Mouse (Mus musculus): Measurements from ENCODE around the gene Cox4i2. TPM values are rescaled to one million over a fixed set of nuclear protein-coding genes. Genes with fewer than 3 reads are reported as not detected.

Gene Cox4i2
- polyA plus RNA-seq, 1 experiment from 2014 or later = 4.2 TPM

DNA sequence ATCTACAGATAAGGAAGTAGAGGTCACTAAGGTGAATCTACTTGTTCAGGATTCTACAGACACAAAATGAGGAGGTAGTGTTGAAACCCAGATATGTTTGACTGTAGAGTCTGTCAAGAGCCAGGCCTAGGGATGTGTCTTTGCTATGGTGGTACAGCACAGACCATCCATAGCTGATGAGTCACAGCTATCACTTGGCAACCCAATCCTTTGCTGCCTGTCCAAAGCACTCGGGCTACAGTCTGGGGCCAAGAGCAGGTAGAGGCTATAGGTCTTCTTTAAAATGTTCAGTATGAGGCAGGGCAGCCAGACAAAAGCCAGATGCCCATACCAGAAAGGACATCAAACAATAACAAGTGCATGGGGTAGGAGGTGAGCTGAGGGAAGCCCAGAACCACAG is 43.6 kb downstream of the Cox4i2 start:
- Histone ChIP-seq H3K36me3 (peaks cover 12% of the 10 kb centered on the region; the same call in 1 of the 2 replicates), H3K27me3 (ENCODE audit: low read depth, poor library complexity, severe bottlenecking) (no peaks in the 10 kb centered on the region), H3K4me3 (no peak overlapping the region), H3K27ac (replicated peaks) (no peak overlapping the region), H3K4me1 (peaks cover 9% of the 10 kb centered on the region), H3K9me3 (replicated peaks) (no peaks in the 10 kb centered on the region)
- 88% methylated on average over 1 of the region's 1 CpGs for WGBS
- no peak for DNase-seq (ENCODE audit: low spot score)

DNA sequence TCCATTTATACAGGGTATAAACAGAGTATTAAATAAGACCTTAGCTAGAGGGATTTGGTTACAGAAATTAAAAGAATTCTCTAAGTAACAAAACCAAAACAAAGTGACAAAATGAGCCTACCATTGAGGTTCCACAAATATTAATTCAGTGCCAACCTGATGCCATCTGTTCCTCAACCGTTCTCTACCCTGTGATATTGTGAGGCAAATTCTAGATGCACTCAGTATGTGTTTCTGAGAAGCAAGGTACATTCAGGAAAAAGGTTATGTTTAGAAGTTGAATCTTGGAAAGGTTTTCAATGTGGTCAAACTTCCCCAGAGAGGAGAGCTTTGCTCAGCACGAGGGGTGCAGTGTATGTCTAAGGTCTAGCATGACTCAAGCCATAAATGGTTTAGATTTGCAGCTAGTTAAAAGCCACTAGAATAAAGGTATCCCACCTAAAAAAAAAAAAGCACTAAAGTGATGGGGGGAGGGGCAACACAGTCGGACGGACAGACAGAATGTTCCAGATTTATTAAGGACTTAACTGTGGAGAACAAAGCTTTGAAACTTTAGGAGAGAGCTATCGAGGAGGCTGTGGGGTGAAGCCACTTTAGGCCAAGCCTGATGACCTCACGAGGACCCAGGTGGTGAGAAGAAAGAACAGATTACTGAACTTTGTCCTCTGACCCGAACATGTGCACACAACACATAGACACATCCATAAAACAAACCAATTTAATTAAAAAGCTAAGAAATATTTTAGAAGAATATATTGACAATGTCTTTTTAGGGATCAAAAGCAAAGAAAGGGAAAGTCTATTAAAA is 46.2 kb downstream of the Cox4i2 start:
- H3K9me3 ChIP-seq (replicated peaks) = no peaks in the 10 kb centered on the region
- H3K27me3 ChIP-seq (ENCODE audit: low read depth, poor library complexity, severe bottlenecking) = no peaks in the 10 kb centered on the region
- no peak for DNase-seq (ENCODE audit: low spot score)
- WGBS = 82% methylated on average over 7 of the region's 7 CpGs
- no peak overlapping the region for H3K27ac ChIP-seq (replicated peaks)
- H3K4me3 ChIP-seq = no peak overlapping the region
- peaks cover 18% of the 10 kb centered on the region for H3K4me1 ChIP-seq
- peaks cover 12% of the 10 kb centered on the region for H3K36me3 ChIP-seq

DNA sequence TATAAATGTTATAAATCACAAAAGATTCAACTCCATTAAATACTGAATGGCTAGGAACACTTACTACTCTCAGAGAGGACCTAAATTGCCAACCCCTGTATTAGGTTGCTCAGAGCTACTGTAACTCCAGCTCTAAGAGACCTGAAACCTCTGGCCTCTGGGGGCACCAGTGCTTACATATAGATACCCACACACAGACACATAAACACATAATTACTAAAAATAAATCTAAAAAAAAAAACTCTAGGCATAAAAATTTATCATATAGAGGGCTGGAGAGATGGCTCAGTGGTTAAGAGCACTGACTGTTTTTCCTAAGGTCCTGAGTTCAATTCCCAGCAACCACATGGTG is 46.8 kb downstream of the Cox4i2 start:
- H3K9me3 ChIP-seq (replicated peaks) = no peaks in the 10 kb centered on the region
- no peak overlapping the region for H3K27ac ChIP-seq (replicated peaks)
- no peak for DNase-seq (ENCODE audit: low spot score)
- H3K27me3 ChIP-seq (ENCODE audit: low read depth, poor library complexity, severe bottlenecking) = no peaks in the 10 kb centered on the region
- H3K4me3 ChIP-seq = no peak overlapping the region
- peaks cover 24% of the 10 kb centered on the region for H3K4me1 ChIP-seq
- H3K36me3 ChIP-seq = peaks cover 12% of the 10 kb centered on the region

DNA sequence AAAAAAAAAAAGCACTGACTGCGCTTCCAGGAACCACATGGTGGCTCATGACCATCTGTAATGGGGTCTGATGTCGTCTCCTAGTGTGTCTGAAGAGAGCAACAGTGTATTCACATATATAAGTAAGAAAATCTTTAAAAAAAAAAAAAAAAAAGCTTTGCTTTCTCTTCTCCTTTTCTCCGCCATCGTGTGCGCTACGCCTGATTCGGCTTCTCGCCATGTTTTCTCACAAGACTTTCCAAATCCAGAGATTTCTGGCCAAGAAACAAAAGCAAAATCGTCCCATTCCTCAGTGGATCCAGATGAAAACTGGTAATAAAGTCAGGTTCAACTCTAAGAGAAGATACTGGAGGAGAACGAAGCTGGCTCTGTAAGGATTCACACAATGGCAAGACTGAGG is 48.3 kb downstream of the Cox4i2 start:
- H3K4me1 ChIP-seq = peaks cover 32% of the 10 kb centered on the region
- H3K27me3 ChIP-seq (ENCODE audit: low read depth, poor library complexity, severe bottlenecking) = no peaks in the 10 kb centered on the region
- H3K4me3 ChIP-seq = no peak overlapping the region
- no peak overlapping the region for H3K27ac ChIP-seq (replicated peaks)
- no peak for DNase-seq (ENCODE audit: low spot score)
- WGBS = 92% methylated on average over 10 of the region's 10 CpGs
- H3K36me3 ChIP-seq = peaks cover 16% of the 10 kb centered on the region
- H3K9me3 ChIP-seq (replicated peaks) = no peaks in the 10 kb centered on the region

DNA sequence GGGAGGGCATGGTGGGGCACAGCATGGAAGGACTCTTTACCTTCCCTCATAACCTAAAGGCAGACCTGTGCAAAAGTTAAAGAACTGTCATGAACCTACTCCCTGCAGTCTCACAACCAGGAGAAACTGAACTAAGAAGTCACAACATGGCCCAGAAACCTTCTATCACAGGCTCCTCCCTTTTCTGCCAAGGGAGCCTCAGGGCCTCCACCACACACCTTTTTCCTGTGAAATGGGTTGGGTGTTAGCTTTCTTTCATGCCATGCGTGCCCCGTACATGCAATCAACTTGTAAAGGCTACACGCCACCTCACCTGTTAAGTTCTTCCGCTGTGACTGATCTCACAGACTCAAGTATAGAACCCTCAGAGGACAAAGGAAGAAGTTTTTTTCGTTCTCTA is 49.1 kb downstream of the Cox4i2 start:
- WGBS = 83% methylated on average over 5 of the region's 5 CpGs
- no peak overlapping the region for H3K27ac ChIP-seq (replicated peaks)
- peaks cover 32% of the 10 kb centered on the region for H3K4me1 ChIP-seq
- H3K9me3 ChIP-seq (replicated peaks) = no peaks in the 10 kb centered on the region
- peaks cover 11% of the 10 kb centered on the region; the same call in 1 of the 2 replicates for H3K36me3 ChIP-seq
- H3K27me3 ChIP-seq (ENCODE audit: low read depth, poor library complexity, severe bottlenecking) = no peaks in the 10 kb centered on the region
- H3K4me3 ChIP-seq = no peak overlapping the region
- DNase-seq (ENCODE audit: low spot score) = no peak

DNA sequence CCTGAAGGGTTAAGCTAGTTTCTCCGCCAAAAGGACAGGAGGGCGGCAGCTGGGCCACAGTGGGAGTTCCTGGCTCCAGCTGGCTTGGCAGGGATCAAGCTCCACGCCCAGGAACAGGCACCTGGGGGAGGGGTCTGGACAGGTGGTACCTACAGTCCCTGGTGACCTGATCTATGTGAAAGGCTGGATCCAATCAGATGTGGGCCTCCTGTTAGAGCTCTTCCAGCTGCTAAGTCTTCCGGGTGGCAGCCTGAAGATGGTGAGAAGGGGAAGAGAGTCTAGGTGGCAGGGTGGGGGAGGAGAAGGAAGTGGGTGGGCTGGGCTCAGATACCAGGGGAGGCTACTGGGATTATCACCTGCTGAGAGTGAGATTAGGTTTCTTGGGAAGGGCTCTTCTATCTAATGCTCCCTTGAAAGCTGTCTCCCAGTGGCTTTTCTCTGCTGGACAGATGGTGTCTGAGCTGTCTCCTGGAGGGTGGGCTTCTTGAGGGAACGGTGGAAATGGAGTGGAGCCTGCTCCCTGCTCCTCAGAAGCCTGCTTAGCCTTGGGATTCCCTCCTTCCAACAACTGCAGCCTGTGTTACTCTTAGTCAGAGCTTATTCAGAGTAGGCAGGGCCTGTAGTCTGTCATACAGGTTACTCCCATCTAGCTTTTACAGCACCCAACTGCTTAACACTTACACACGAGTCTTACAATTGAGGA is 50.6 kb downstream of the Cox4i2 start:
- Histone ChIP-seq H3K27ac (replicated peaks) (peak overlapping the region; percentile 68), H3K27me3 (ENCODE audit: low read depth, poor library complexity, severe bottlenecking) (no peaks in the 10 kb centered on the region), H3K9me3 (replicated peaks) (no peaks in the 10 kb centered on the region), H3K36me3 (peaks cover 11% of the 10 kb centered on the region; the same call in 1 of the 2 replicates), H3K4me1 (peaks cover 32% of the 10 kb centered on the region), H3K4me3 (no peak overlapping the region)
- WGBS = 8% methylated on average over 6 of the region's 6 CpGs
- no peak for DNase-seq (ENCODE audit: low spot score)

DNA sequence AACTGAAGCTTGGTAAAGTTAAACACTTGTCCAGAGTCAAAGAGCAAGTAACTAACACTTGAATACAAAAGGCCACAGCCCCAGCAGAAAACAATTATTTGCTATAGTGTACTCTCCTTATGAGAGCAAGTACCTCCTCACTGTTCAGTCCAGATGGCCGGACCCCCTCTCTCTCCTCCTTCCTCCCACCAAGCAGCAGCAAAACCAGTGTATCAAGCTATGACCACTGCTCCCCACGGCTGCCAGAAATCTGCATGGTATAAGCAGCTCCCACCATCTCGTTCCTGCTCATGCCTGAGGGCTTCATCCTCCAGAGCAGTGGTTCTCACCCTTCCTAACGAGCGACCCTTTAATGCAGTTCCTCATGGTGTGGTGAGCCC is 51.1 kb downstream of the Cox4i2 start:
- H3K27ac ChIP-seq (replicated peaks) = peak overlapping the region; percentile 68; the same call in 1 of the 2 replicates

DNA sequence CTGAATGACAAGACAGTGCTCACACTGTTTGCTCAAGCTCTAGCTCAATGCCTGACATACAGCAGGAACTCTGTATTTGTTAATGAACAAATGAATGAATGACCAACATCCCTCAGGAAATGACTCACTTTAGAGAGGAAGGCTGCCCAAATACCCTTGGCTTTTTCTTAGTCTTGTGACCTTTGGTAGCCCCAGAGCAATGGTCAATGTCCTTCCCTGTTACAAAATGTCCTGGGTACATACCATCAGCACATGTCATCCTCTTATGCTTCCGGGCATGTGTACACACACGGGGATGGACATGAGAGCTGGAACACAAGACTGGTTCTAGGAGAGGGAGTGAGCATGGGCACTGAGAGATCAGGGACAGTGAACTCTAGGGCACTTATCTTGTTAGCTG is 52.1 kb downstream of the Cox4i2 start:
- Histone ChIP-seq H3K4me3 (no peak overlapping the region), H3K4me1 (peaks cover 32% of the 10 kb centered on the region), H3K36me3 (peaks cover 11% of the 10 kb centered on the region; the same call in 1 of the 2 replicates), H3K27ac (replicated peaks) (no peak overlapping the region), H3K27me3 (ENCODE audit: low read depth, poor library complexity, severe bottlenecking) (no peaks in the 10 kb centered on the region), H3K9me3 (replicated peaks) (no peaks in the 10 kb centered on the region)
- WGBS = 89% methylated on average over 2 of the region's 2 CpGs
- no peak for DNase-seq (ENCODE audit: low spot score)

More for the DNA sequence above, 51.1 kb downstream of the Cox4i2 start:
- WGBS = 56% methylated on average over 5 of the region's 5 CpGs
- no peak for DNase-seq (ENCODE audit: low spot score)
- Histone ChIP-seq H3K27me3 (ENCODE audit: low read depth, poor library complexity, severe bottlenecking) (no peaks in the 10 kb centered on the region), H3K4me1 (peaks cover 32% of the 10 kb centered on the region), H3K9me3 (replicated peaks) (no peaks in the 10 kb centered on the region), H3K4me3 (no peak overlapping the region), H3K36me3 (peaks cover 11% of the 10 kb centered on the region; the same call in 1 of the 2 replicates)

DNA sequence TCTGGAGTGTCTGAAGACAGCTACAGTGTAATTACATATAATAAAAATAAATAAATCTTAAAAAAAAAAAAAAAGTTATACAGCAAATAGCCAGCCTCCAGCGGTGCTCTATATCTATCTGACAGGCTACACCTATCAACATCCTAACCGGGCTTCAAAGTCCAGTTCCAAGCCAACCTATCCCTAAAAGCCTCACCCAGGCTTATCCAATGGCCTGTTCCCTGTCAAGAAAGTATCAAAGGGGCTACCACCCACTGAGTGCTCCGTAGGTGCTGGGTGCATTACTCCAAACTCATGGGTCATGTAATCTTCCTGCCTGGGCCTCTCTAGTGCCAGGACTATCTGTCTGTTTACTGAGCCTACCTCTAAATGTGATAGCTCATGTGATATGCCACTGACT is 54.2 kb downstream of the Cox4i2 start:
- no peak overlapping the region for H3K4me3 ChIP-seq
- peaks cover 15% of the 10 kb centered on the region for H3K36me3 ChIP-seq
- no peak for DNase-seq (ENCODE audit: low spot score)
- H3K9me3 ChIP-seq (replicated peaks) = no peaks in the 10 kb centered on the region
- H3K27ac ChIP-seq (replicated peaks) = no peak overlapping the region
- H3K4me1 ChIP-seq = peaks cover 45% of the 10 kb centered on the region
- WGBS = 81% methylated on average over 3 of the region's 3 CpGs
- H3K27me3 ChIP-seq (ENCODE audit: low read depth, poor library complexity, severe bottlenecking) = no peaks in the 10 kb centered on the region

DNA sequence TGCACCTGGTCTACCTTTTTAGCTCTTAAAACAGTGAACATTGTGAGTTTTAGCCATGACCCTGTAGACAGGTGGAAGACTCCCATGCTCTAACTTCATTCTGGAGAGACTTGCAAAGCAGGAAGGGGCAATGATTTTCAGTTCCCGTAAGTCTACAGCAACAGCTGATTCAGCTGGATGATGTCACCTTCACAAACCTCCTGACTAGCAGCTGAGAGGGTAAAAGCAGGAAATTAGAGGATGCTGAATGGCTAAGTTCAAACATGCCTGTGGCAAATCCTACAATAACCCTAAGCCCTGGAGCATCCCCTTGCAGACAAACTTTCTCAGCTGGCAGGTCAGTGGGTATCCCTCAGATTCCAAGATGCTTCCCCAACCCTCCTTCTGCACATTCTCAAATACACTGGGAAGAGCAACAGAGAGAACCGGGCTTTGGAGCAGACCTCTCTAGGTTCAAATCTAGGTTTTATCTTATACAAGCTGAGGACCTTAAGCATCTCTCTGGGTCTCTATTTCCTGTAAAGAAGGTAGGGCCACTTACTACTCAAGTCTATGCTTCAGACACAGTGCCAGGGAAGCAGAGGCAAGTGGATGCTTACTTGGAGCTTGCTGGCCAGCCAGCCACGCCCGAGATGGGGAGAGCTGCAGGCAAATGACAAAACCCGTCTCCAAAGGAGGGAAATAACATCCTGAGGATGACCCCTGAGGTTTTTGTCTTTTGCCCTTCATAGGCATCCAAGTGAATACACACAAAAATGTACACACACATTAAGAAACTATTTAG is 56.4 kb downstream of the Cox4i2 start:
- Histone ChIP-seq H3K27me3 (ENCODE audit: low read depth, poor library complexity, severe bottlenecking) (no peaks in the 10 kb centered on the region), H3K4me3 (no peak overlapping the region)

DNA sequence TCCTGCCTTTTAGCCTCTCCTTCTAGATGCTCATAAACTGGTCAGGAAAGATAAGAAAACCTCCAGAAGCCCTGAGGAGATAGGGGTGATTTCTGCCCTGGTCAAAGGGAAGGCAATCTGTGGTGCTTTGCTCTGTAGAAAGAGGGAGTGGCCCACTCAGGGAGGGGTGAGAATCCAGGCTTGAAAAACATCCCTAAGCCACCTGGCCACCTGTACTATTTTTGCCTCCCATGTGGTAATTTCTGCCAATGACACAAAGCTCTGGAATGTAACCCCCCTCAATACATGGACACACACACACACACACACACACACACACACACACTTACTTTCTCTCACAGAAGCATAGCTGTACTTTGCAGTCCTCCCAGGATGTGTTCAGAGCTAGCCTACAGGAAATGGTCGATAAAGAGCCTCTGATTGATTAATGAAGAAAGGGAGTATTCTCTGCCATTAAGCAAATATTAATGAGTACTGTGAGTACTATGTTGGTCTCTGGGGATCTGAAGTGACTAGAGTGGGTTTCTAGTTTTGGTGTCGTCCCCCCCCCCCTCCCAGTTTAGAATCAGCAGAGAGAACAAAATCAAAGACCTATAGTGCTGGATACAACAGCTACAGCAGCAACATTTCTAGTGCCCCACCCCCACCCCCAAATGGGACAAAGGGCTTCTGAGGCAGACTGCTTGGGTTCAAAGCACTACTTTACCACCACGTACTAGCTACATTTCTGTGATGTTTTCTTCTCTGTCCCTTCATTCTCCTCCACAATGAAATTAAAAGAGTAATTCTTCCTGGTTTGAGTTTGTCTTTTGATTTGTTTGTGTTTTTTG is 57.6 kb downstream of the Cox4i2 start:
- H3K4me3 ChIP-seq = no peak overlapping the region
- H3K4me1 ChIP-seq = peaks cover 22% of the 10 kb centered on the region
- no peaks in the 10 kb centered on the region for H3K27me3 ChIP-seq (ENCODE audit: low read depth, poor library complexity, severe bottlenecking)
- no peak for DNase-seq (ENCODE audit: low spot score)
- H3K27ac ChIP-seq (replicated peaks) = no peak overlapping the region
- no peaks in the 10 kb centered on the region for H3K9me3 ChIP-seq (replicated peaks)
- H3K36me3 ChIP-seq = peaks cover 28% of the 10 kb centered on the region
- WGBS = 63% methylated on average over 3 of the region's 3 CpGs

More for the DNA sequence above, 56.4 kb downstream of the Cox4i2 start:
- Histone ChIP-seq H3K27ac (replicated peaks) (no peak overlapping the region), H3K9me3 (replicated peaks) (no peaks in the 10 kb centered on the region), H3K4me1 (peaks cover 31% of the 10 kb centered on the region), H3K36me3 (peaks cover 22% of the 10 kb centered on the region)
- DNase-seq (ENCODE audit: low spot score) = no peak
- 86% methylated on average over 5 of the region's 5 CpGs for WGBS

DNA sequence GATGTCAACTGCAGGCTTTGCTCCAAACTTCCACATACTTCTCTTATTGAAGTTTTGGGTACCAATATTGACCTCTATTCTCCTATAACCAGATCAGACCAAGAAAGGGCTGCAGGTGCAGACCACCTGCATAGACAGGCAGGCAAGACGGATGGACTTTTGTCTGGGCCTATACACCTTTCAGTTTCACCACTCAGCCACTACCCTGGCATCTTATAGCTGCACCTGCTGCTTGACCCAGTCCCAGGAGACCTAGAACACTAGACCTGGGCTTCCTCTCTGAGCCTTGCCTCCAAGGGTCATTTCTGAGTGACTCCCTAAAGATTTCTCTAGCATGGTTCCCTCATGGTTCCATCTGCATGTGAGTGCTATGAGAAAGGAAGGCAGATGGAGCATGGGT is 59.3 kb downstream of the Cox4i2 start:
- Histone ChIP-seq H3K27ac (replicated peaks) (no peak overlapping the region), H3K36me3 (peaks cover 36% of the 10 kb centered on the region), H3K4me3 (no peak overlapping the region), H3K4me1 (peaks cover 37% of the 10 kb centered on the region), H3K9me3 (replicated peaks) (no peaks in the 10 kb centered on the region), H3K27me3 (ENCODE audit: low read depth, poor library complexity, severe bottlenecking) (no peaks in the 10 kb centered on the region)
- 94% methylated on average over 1 of the region's 1 CpGs for whole genome bisulfite sequencing
- DNase-seq (ENCODE audit: low spot score) = no peak
